Mouse (Mus musculus) intestine, postnatal 0 days (tissue): Measurements from ENCODE around the gene Btbd9. TPM values are rescaled to one million over a fixed set of nuclear protein-coding genes. Genes with fewer than 3 reads are reported as not detected.

Experiments used
- ATAC-seq: fragments of 200-750 bp; cut with Nextera tagmentation; 2 replicates; pipeline ENCODE4 v1.8.0; 2017; ENCODE audit warnings: mild to moderate bottlenecking, moderate TSS enrichment, moderate library complexity
- H3K27ac ChIP-seq: fragments of 300-500 bp; sonication (generic); 2 replicates; pipeline ENCODE4 v1.5.1; 2014; ENCODE audit warnings: mild to moderate bottlenecking, low read depth, low read length, moderate library complexity
- H3K27me3 ChIP-seq: fragments of 300-500 bp; sonication (generic); replicated peaks from 2 replicates; pipeline ENCODE4 v1.6.1; 2014; ENCODE audit warnings: low read length, mixed read lengths; ENCODE audit not compliant: control insufficient read depth, insufficient read depth
- H3K36me3 ChIP-seq: fragments of 300-500 bp; sonication (generic); 2 replicates; pipeline ENCODE4 v1.6.1; 2014; ENCODE audit warnings: mild to moderate bottlenecking, moderate library complexity; ENCODE audit not compliant: control insufficient read depth, insufficient read depth
- H3K4me1 ChIP-seq: fragments of 300-500 bp; sonication (generic); replicated peaks from 2 replicates; pipeline ENCODE4 v1.6.1; 2014; ENCODE audit warnings: antibody characterized with exemption, low read length, mixed read lengths; ENCODE audit not compliant: control insufficient read depth, insufficient read depth
- H3K4me2 ChIP-seq: fragments of 300-500 bp; sonication (generic); replicated peaks from 2 replicates; pipeline ENCODE4 v1.6.1; 2014; ENCODE audit warnings: low read depth, mild to moderate bottlenecking, moderate library complexity
- H3K4me3 ChIP-seq: fragments of 300-500 bp; sonication (generic); 2 replicates; pipeline ENCODE4 v1.5.1; 2014; ENCODE audit warnings: low read depth, low read length
- H3K9ac ChIP-seq: fragments of 300-500 bp; sonication (generic); 2 replicates; pipeline ENCODE4 v1.6.1; 2014; ENCODE audit warnings: mild to moderate bottlenecking, low read depth, low read length
- H3K9me3 ChIP-seq: fragments of 300-500 bp; sonication (generic); 2 replicates; pipeline ENCODE4 v1.6.1; 2016; ENCODE audit warnings: mixed run types; ENCODE audit not compliant: control insufficient read depth
- CTCF ChIP-seq: sonication (generic); IDR thresholded peaks from 2 replicates; pipeline ENCODE4 v1.5.1; 2016; ENCODE audit warnings: low read depth, mild to moderate bottlenecking, control low read depth, antibody characterized with exemption, moderate library complexity
- WGBS: fragments of 180-500 bp; shearing (Covaris S2); extraction: QIAGEN DNeasy Blood & Tissue Kit; methylation state at CpG from one replicate; pipeline ENCODE4 v1.1.7; 2014; 5-methylcytosine and 5-hydroxymethylcytosine counted together
- polyA plus RNA-seq: library from polyadenylated mRNA; unstranded; fragments of >200 nt; fragmentation: Nextera tagmentation; extraction: Ambion mirVana; gene quantifications from 2 replicates; pipeline ENCODE4 v1.2.1, GENCODE M21; 2015

Gene Btbd9
- polyA plus RNA-seq, 1 experiment from 2014 or later, result 35.9 TPM

GRCm38 (mm10) chr17:30188031-30188981 is 388.0 kb downstream of the Btbd9 start:
- Histone ChIP-seq H3K9me3 (no peaks in the 10 kb centered on the region), H3K27me3 (no peaks in the 10 kb centered on the region), H3K4me2 (no peak overlapping the region), H3K27ac (no peak overlapping the region), H3K9ac (no peak overlapping the region), H3K4me3 (no peak overlapping the region), H3K36me3 (peaks cover 14% of the 10 kb centered on the region; the same call in 1 of the 2 replicates), H3K4me1 (no peaks in the 10 kb centered on the region)
- no peak for ATAC-seq
- TF ChIP-seq CTCF, result no peak
- WGBS, result 47% methylated on average over 20 of the region's 20 CpGs

GRCm38 (mm10) chr17:30187581-30187980 is 388.7 kb downstream of the Btbd9 start:
- no peak for ATAC-seq
- H3K4me3 ChIP-seq, result no peak overlapping the region
- H3K27me3 ChIP-seq, result no peaks in the 10 kb centered on the region
- no peak overlapping the region for H3K9ac ChIP-seq
- no peak overlapping the region for H3K4me2 ChIP-seq
- no peak overlapping the region for H3K27ac ChIP-seq
- TF ChIP-seq CTCF, result no peak
- peaks cover 7% of the 10 kb centered on the region; the same call in 1 of the 2 replicates for H3K36me3 ChIP-seq
- WGBS, result 53% methylated on average over 5 of the region's 5 CpGs
- H3K4me1 ChIP-seq, result no peaks in the 10 kb centered on the region
- H3K9me3 ChIP-seq, result no peaks in the 10 kb centered on the region

GRCm38 (mm10) chr17:30187154-30187553 is 389.1 kb downstream of the Btbd9 start:
- H3K4me2 ChIP-seq, result no peak overlapping the region
- peaks cover 2% of the 10 kb centered on the region; the same call in 1 of the 2 replicates for H3K36me3 ChIP-seq
- H3K27ac ChIP-seq, result no peak overlapping the region
- H3K4me1 ChIP-seq, result no peaks in the 10 kb centered on the region
- H3K9ac ChIP-seq, result no peak overlapping the region
- H3K9me3 ChIP-seq, result no peaks in the 10 kb centered on the region
- no peak overlapping the region for H3K4me3 ChIP-seq
- WGBS, result 75% methylated on average over 6 of the region's 6 CpGs
- no peak for TF ChIP-seq CTCF
- ATAC-seq, result no peak
- no peaks in the 10 kb centered on the region for H3K27me3 ChIP-seq

- H3K27me3 ChIP-seq, result no peaks in the 10 kb centered on the region
- TF ChIP-seq CTCF, result no peak
- H3K9me3 ChIP-seq, result no peaks in the 10 kb centered on the region
- H3K4me2 ChIP-seq, result no peak overlapping the region
- no peaks in the 10 kb centered on the region for H3K36me3 ChIP-seq
- H3K4me3 ChIP-seq, result no peak overlapping the region
- no peaks in the 10 kb centered on the region for H3K4me1 ChIP-seq
- H3K9ac ChIP-seq, result no peak overlapping the region
- WGBS, result 87% methylated on average over 6 of the region's 6 CpGs
- no peak overlapping the region for H3K27ac ChIP-seq
- ATAC-seq, result no peak
Observed at GRCm38 (mm10) chr17:30183561-30183960, 392.7 kb downstream of the Btbd9 start.

- Histone ChIP-seq H3K4me1 (no peaks in the 10 kb centered on the region), H3K9ac (no peak overlapping the region), H3K27me3 (no peaks in the 10 kb centered on the region), H3K4me3 (no peak overlapping the region), H3K4me2 (no peak overlapping the region), H3K27ac (no peak overlapping the region), H3K36me3 (no peaks in the 10 kb centered on the region), H3K9me3 (no peaks in the 10 kb centered on the region)
- TF ChIP-seq CTCF, result no peak
- 55% methylated on average over 2 of the region's 2 CpGs for WGBS
- ATAC-seq, result no peak
Observed at GRCm38 (mm10) chr17:30182063-30182462, 394.2 kb downstream of the Btbd9 start.

- 82% methylated on average over 4 of the region's 4 CpGs for WGBS
- Histone ChIP-seq H3K36me3 (no peaks in the 10 kb centered on the region), H3K27me3 (no peaks in the 10 kb centered on the region), H3K27ac (no peak overlapping the region), H3K4me3 (no peak overlapping the region), H3K4me2 (no peak overlapping the region), H3K4me1 (no peaks in the 10 kb centered on the region), H3K9me3 (no peaks in the 10 kb centered on the region), H3K9ac (no peak overlapping the region)
- ATAC-seq, result no peak
- TF ChIP-seq CTCF, result no peak
Observed at GRCm38 (mm10) chr17:30181554-30181953, 394.7 kb downstream of the Btbd9 start.
